In genomic region chr1:72306679-72307181, GRCm38 (mm10) we compare ENCODE assay signal across 7 mouse cellular contexts. TPM values are rescaled to one million over a fixed set of nuclear protein-coding genes. Genes with fewer than 3 reads are reported as not detected.
DNase-seq lines count a peak whose midpoint lies in the region; ATAC-seq and TF ChIP-seq lines count a peak whose summit lies in the region.

No protein-coding gene starts in this region.

- no peak overlapping the region for H3K27ac ChIP-seq in cerebellum, adult 2 months (ENCODE audit: insufficient read depth, low read length)
- no peak overlapping the region for H3K27ac ChIP-seq in macrophage
- peak overlapping the region; percentile 89 for H3K27ac ChIP-seq in stomach, embryonic 15.5 days

- H3K79me2 ChIP-seq in macrophage (ENCODE audit: inconsistent target), result no peaks in the 10 kb centered on the region

- H3K36me3 ChIP-seq in macrophage (ENCODE audit: inconsistent target), result no peaks in the 10 kb centered on the region
- H3K36me3 ChIP-seq in stomach, embryonic 15.5 days, result no peaks in the 10 kb centered on the region

- 2% methylated on average over 11 of the region's 11 CpGs for WGBS in cerebellum, adult 2 months
- WGBS in macrophage (ENCODE audit: missing documents), result 2% methylated on average over 11 of the region's 11 CpGs
- WGBS in stomach, embryonic 15.5 days, result 4% methylated on average over 11 of the region's 11 CpGs

- DNase-seq in thymus, adult 18-20 months, result peak; percentile 9 to 37
- DNase-seq in thymus, postnatal 0 days (ENCODE audit: low spot score), result no peak
- DNase-seq in cerebellum, adult 2 months, result peak in 1 of 2 experiments; percentile 60
- DNase-seq in kidney, postnatal 25 days, result peak; percentile 56 to 62

- H3K4me3 ChIP-seq in cerebellum, adult 2 months (replicated peaks; ENCODE audit: insufficient read depth, low read depth, low read length), result peak overlapping the region; percentile 99
- peak overlapping the region; percentile 37; the same call in 1 of the 2 replicates for H3K4me3 ChIP-seq in macrophage (ENCODE audit: inconsistent target)
- peak overlapping the region; percentile 70 for H3K4me3 ChIP-seq in stomach, embryonic 15.5 days (replicated peaks)

- no peaks in the 10 kb centered on the region for H3K4me1 ChIP-seq in cerebellum, adult 2 months (ENCODE audit: control insufficient read depth, insufficient read depth, low read length)
- H3K4me1 ChIP-seq in stomach, embryonic 15.5 days, result peaks cover 2% of the 10 kb centered on the region; the same call in 1 of the 2 replicates

- H3K9ac ChIP-seq in stomach, embryonic 15.5 days, result peak overlapping the region; percentile 74; the same call in 1 of the 2 replicates

- peak; percentile 68 for ATAC-seq in granulocyte monocyte progenitor cell, adult 5-6 weeks (replicated peaks; ENCODE audit: poor library complexity, severe bottlenecking)
- peak; percentile 78 for ATAC-seq in stomach, embryonic 15.5 days (ENCODE audit: insufficient read depth, low FRiP score, low read depth)

- no peaks in the 10 kb centered on the region for H3K9me3 ChIP-seq in stomach, embryonic 15.5 days

- H3K4me2 ChIP-seq in stomach, embryonic 15.5 days, result peak overlapping the region; percentile 68

- H3K27me3 ChIP-seq in cerebellum, adult 2 months (ENCODE audit: control insufficient read depth, insufficient read depth, low read length), result no peaks in the 10 kb centered on the region
- H3K27me3 ChIP-seq in stomach, embryonic 15.5 days (replicated peaks), result no peaks in the 10 kb centered on the region

- no peak for TF ChIP-seq POLR2A in cerebellum, adult 2 months (IDR thresholded peaks at IDR 0.05; ENCODE audit: borderline replicate concordance, insufficient read depth, low read length)

- TF ChIP-seq CTCF in cerebellum, adult 2 months (IDR thresholded peaks at IDR 0.05; ENCODE audit: borderline replicate concordance, insufficient read depth, low read depth, low read length), result peak; percentile 48; the same call in 1 of the 2 replicates

RNA-seq across cellular contexts. Expression of gene Xrcc5, which starts 0.5 kb away (rescaled TPM):
- polyA plus RNA-seq in thymus, postnatal 0 days (2015; fragmentation: Nextera tagmentation; extraction: Ambion mirVana), result 51.1 and 53.0 TPM in 2 replicates
- 13.3 TPM in 2 replicates for polyA plus RNA-seq in cerebellum, adult 2 months (2012; rRNA removed)
- total RNA-seq in granulocyte monocyte progenitor cell, adult 5-6 weeks (2014; fragmentation: Nextera tagmentation), result 1.8 TPM in 2 replicates
- 6.5 and 8.1 TPM in 2 replicates for total RNA-seq in granulocyte monocyte progenitor cell, adult 5-6 weeks (2017)
- 1 to 10 TPM in 1 of 26 experiments, under 1 TPM in 5, not detected in 20; 0.26 to 3.2 (median 0.49) TPM for total RNA-seq in macrophage (2018; cell fraction: chromatin; rRNA removed)
- under 1 TPM in 24 of 26 experiments, not detected in 2; 0.03 to 0.26 (median 0.10) TPM for total RNA-seq in macrophage (2018; cell fraction: cytosol; rRNA removed)
- under 1 TPM in 11 of 26 experiments, not detected in 15; 0.18 to 0.69 (median 0.29) TPM for total RNA-seq in macrophage (2018; cell fraction: nucleus; rRNA removed)
- polyA plus RNA-seq in macrophage (2018), result 0.08 to 0.26 TPM (median 0.12 TPM) in 3 replicates
- 34.5 and 42.9 TPM in 2 replicates for polyA plus RNA-seq in stomach, embryonic 15.5 days (2015; fragmentation: Nextera tagmentation; extraction: Ambion mirVana)

RNA-seq across cellular contexts. Expression of gene Tmem169, which starts 22.6 kb away (rescaled TPM):
- polyA plus RNA-seq in thymus, postnatal 0 days (2015; fragmentation: Nextera tagmentation; extraction: Ambion mirVana), result 7.1 and 8.0 TPM in 2 replicates
- 16.4 and 18.3 TPM in 2 replicates for polyA plus RNA-seq in cerebellum, adult 2 months (2012; rRNA removed)
- total RNA-seq in granulocyte monocyte progenitor cell, adult 5-6 weeks (2014; fragmentation: Nextera tagmentation), result not detected in 2 replicates
- 0.22 TPM in 1 of 2 replicates, not detected in the other for total RNA-seq in granulocyte monocyte progenitor cell, adult 5-6 weeks (2017)
- under 1 TPM in 1 of 26 experiments, not detected in 25; 0.57 TPM for total RNA-seq in macrophage (2018; cell fraction: chromatin; rRNA removed)
- total RNA-seq in macrophage (2018; cell fraction: cytosol; rRNA removed), result not detected
- total RNA-seq in macrophage (2018; cell fraction: nucleus; rRNA removed), result not detected
- not detected in 3 replicates for polyA plus RNA-seq in macrophage (2018)
- polyA plus RNA-seq in stomach, embryonic 15.5 days (2015; fragmentation: Nextera tagmentation; extraction: Ambion mirVana), result 3.2 and 3.3 TPM in 2 replicates

RNA-seq across cellular contexts. Expression of gene Pecr, which starts 22.6 kb away (rescaled TPM):
- polyA plus RNA-seq in thymus, postnatal 0 days (2015; fragmentation: Nextera tagmentation; extraction: Ambion mirVana), result 15.3 and 15.6 TPM in 2 replicates
- 6.2 and 6.8 TPM in 2 replicates for polyA plus RNA-seq in cerebellum, adult 2 months (2012; rRNA removed)
- total RNA-seq in granulocyte monocyte progenitor cell, adult 5-6 weeks (2014; fragmentation: Nextera tagmentation), result 13.6 and 14.8 TPM in 2 replicates
- total RNA-seq in granulocyte monocyte progenitor cell, adult 5-6 weeks (2017), result 9.5 and 10.1 TPM in 2 replicates
- total RNA-seq in macrophage (2018; cell fraction: chromatin; rRNA removed), result 1 to 10 TPM in 7 of 26 experiments, under 1 TPM in 6, not detected in 13; 0.63 to 4.3 (median 1.1) TPM
- 1 to 10 TPM; 1.4 to 3.2 (median 2.3) TPM for total RNA-seq in macrophage (2018; cell fraction: cytosol; rRNA removed)
- total RNA-seq in macrophage (2018; cell fraction: nucleus; rRNA removed), result 1 to 10 TPM in 13 of 26 experiments, under 1 TPM in 6, not detected in 7; 0.52 to 3.2 (median 1.3) TPM
- polyA plus RNA-seq in macrophage (2018), result 1.8 to 4.6 TPM (median 3.0 TPM) in 3 replicates
- 47.1 and 57.3 TPM in 2 replicates for polyA plus RNA-seq in stomach, embryonic 15.5 days (2015; fragmentation: Nextera tagmentation; extraction: Ambion mirVana)

Comparison
In these comparisons a context has a peak if more than half of its experiments do, and no peak if none do; other contexts are left out.
1. H3K4me3 ChIP-seq: peak in every context shown above with its lines; median percentile 99 in cerebellum, adult 2 months; 70 in stomach, embryonic 15.5 days; 37 in macrophage.
2. RNA of gene Xrcc5, which starts 0.5 kb away (polyA plus RNA-seq): 51.1 to 53.0 TPM in thymus, postnatal 0 days, 34.5 to 42.9 TPM in stomach, embryonic 15.5 days and 13.3 TPM in cerebellum, adult 2 months; 0.08 to 0.26 TPM in macrophage; every median in the first group is over 10 times any median in the second.